8 mouse cellular contexts compared by ENCODE assay signal in genomic region chr13:103977844-103978243, GRCm38 (mm10). TPM values are rescaled to one million over a fixed set of nuclear protein-coding genes. Genes with fewer than 3 reads are reported as not detected.
DNase-seq lines count a peak whose midpoint lies in the region; ATAC-seq and TF ChIP-seq lines count a peak whose summit lies in the region.

No protein-coding gene starts in this region.

- H3K4me1 ChIP-seq in heart, embryonic 13.5 days: peaks cover 32% of the 10 kb centered on the region
- H3K4me1 ChIP-seq in kidney, adult 2 months (ENCODE audit: control insufficient read depth, insufficient read depth, low read length): peaks cover 4% of the 10 kb centered on the region; the same call in 1 of the 2 replicates
- no peaks in the 10 kb centered on the region for H3K4me1 ChIP-seq in forebrain, embryonic 14.5 days (ENCODE audit: control insufficient read depth, insufficient read depth, low read length)

- no peak overlapping the region for H3K4me3 ChIP-seq in heart, embryonic 13.5 days
- H3K4me3 ChIP-seq in kidney, adult 2 months (ENCODE audit: insufficient read depth, low read depth, low read length): no peak overlapping the region
- H3K4me3 ChIP-seq in forebrain, embryonic 14.5 days (ENCODE audit: low read depth, low read length): no peak overlapping the region

- no peak overlapping the region for H3K9ac ChIP-seq in heart, embryonic 13.5 days
- H3K9ac ChIP-seq in forebrain, embryonic 14.5 days (ENCODE audit: low read length): no peak overlapping the region

- no peak for TF ChIP-seq POLR2A in kidney, adult 2 months (IDR thresholded peaks at IDR 0.05; ENCODE audit: low read depth, low read length)

- no peak for ATAC-seq in heart, embryonic 13.5 days (ENCODE audit: extremely low read depth, insufficient number of reproducible peaks, low FRiP score, low TSS enrichment)
- ATAC-seq in erythroid progenitor cell, adult 5-6 weeks (replicated peaks; ENCODE audit: low FRiP score, poor library complexity, severe bottlenecking): no peak
- ATAC-seq in forebrain, embryonic 14.5 days: no peak

- DNase-seq in heart, adult 8-10 months (ENCODE audit: low spot score): no peak
- peak; percentile 37 for DNase-seq in adrenal gland, postnatal 10 days
- DNase-seq in kidney, adult 2 months: peak; percentile 73
- DNase-seq in lung, postnatal 14 days: peak; percentile 31
- no peak for DNase-seq in forebrain, embryonic 14.5 days (ENCODE audit: low spot score)
- no peak for DNase-seq in retina, postnatal 1 day

- H3K27me3 ChIP-seq in heart, embryonic 13.5 days (replicated peaks): no peaks in the 10 kb centered on the region
- H3K27me3 ChIP-seq in kidney, adult 2 months (replicated peaks; ENCODE audit: control insufficient read depth, insufficient read depth, low read length): no peaks in the 10 kb centered on the region
- H3K27me3 ChIP-seq in forebrain, embryonic 14.5 days (replicated peaks; ENCODE audit: control insufficient read depth, insufficient read depth, low read length): no peaks in the 10 kb centered on the region

- no peak for TF ChIP-seq CTCF in kidney, adult 2 months (conservative IDR thresholded peaks at IDR 0.05; ENCODE audit: insufficient read depth, insufficient read length, low read depth, low read length)

- H3K4me2 ChIP-seq in heart, embryonic 13.5 days: no peak overlapping the region
- H3K4me2 ChIP-seq in forebrain, embryonic 14.5 days (ENCODE audit: low read length): no peak overlapping the region

- no peaks in the 10 kb centered on the region for H3K36me3 ChIP-seq in heart, embryonic 13.5 days
- no peaks in the 10 kb centered on the region for H3K36me3 ChIP-seq in kidney, adult 2 months (ENCODE audit: control insufficient read depth, insufficient read depth, low read length)
- no peaks in the 10 kb centered on the region for H3K36me3 ChIP-seq in forebrain, embryonic 14.5 days (ENCODE audit: control insufficient read depth, insufficient read depth, low read length)

- H3K27ac ChIP-seq in heart, embryonic 13.5 days (replicated peaks): peak overlapping the region; percentile 87
- peak overlapping the region; percentile 78 for H3K27ac ChIP-seq in kidney, adult 2 months (ENCODE audit: insufficient read depth, low read depth, low read length)
- H3K27ac ChIP-seq in forebrain, embryonic 14.5 days (ENCODE audit: low read depth, low read length): no peak overlapping the region

- 54% methylated on average over 6 of the region's 6 CpGs for whole genome bisulfite sequencing in heart, embryonic 13.5 days
- WGBS in kidney, adult 2 months: 42% methylated on average over 6 of the region's 6 CpGs
- 78% methylated on average over 6 of the region's 6 CpGs for WGBS in forebrain, embryonic 14.5 days

- H3K9me3 ChIP-seq in heart, embryonic 13.5 days: peaks cover 11% of the 10 kb centered on the region
- no peaks in the 10 kb centered on the region for H3K9me3 ChIP-seq in forebrain, embryonic 14.5 days (replicated peaks; ENCODE audit: control insufficient read depth, low read length)

RNA-seq across cellular contexts. Expression of gene Erbin, which starts 57.5 kb away (rescaled TPM):
- polyA plus RNA-seq in heart, embryonic 13.5 days (2015; fragmentation: Nextera tagmentation; extraction: Ambion mirVana): 9.3 and 10.0 TPM in 2 replicates
- 10 to 100 TPM; 43.2 to 48.3 (median 45.9) TPM for total RNA-seq in heart, adult 8-10 months (2022)
- 10 to 100 TPM; 73.8 to 80.7 TPM for total RNA-seq in adrenal gland, postnatal 10 days (2021)
- 15.7 and 18.9 TPM in 2 replicates for polyA plus RNA-seq in kidney, adult 2 months (2012; rRNA removed)
- total RNA-seq in erythroid progenitor cell, adult 5-6 weeks (2015; ENCODE audit: low replicate concordance): 47.4 and 47.6 TPM in 2 replicates
- total RNA-seq in erythroid progenitor cell, adult 5-6 weeks (2017; ENCODE audit: low replicate concordance): 34.8 and 37.5 TPM in 2 replicates
- polyA plus RNA-seq in forebrain, embryonic 14.5 days (2014; fragmentation: Nextera tagmentation; extraction: Ambion mirVana): 16.5 and 18.9 TPM in 2 replicates

Comparison
In these comparisons a context has a peak if more than half of its experiments do, and no peak if none do; other contexts are left out.
1. DNase-seq: peak in adrenal gland, postnatal 10 days (single experiment), kidney, adult 2 months (single experiment) and lung, postnatal 14 days (single experiment); none in heart, adult 8-10 months (single experiment), forebrain, embryonic 14.5 days (single experiment) and retina, postnatal 1 day (single experiment).